Mouse (Mus musculus) CH12.LX (cell line): ENCODE data around the gene Pak1ip1. TPM values are rescaled to one million over a fixed set of nuclear protein-coding genes. Genes with fewer than 3 reads are reported as not detected.

Experiments
- DNase-seq: peaks from one replicate; pipeline ENCODE4 v3.0.0-alpha.2; 2013; ENCODE audit errors: extremely low read depth
- H3K27ac ChIP-seq: 2 replicates; pipeline ENCODE4 v1.5.1; 2012; ENCODE audit warnings: low read depth, mild to moderate bottlenecking, control low read depth, moderate library complexity; ENCODE audit not compliant: insufficient read depth
- H3K27me3 ChIP-seq: replicated peaks from 2 replicates; pipeline ENCODE3; 2012; ENCODE audit warnings: inconsistent platforms
- H3K36me3 ChIP-seq, 2 experiments: replicated peaks in 1 of 2; 2 replicates each; pipeline versions ENCODE3 to v1.6.1; 2012; ENCODE audit warnings: inconsistent platforms in 1 of 2, low read length in 1 of 2, mild to moderate bottlenecking in 1 of 2, mixed read lengths in 1 of 2, moderate library complexity in 1 of 2; ENCODE audit not compliant: control insufficient read depth in 1 of 2, insufficient read depth in 1 of 2
- H3K4me1 ChIP-seq, 2 experiments: 2 replicates each; pipeline ENCODE4 v1.6.1; 2012; ENCODE audit warnings: inconsistent platforms in 1 of 2, moderate library complexity in 1 of 2; ENCODE audit not compliant: insufficient read depth in 2 of 2, control insufficient read depth in 1 of 2
- H3K4me2 ChIP-seq: 2 replicates; pipeline ENCODE4 v1.6.1; 2012; ENCODE audit warnings: low read depth, mild to moderate bottlenecking, control low read depth; ENCODE audit not compliant: poor library complexity, insufficient read depth, severe bottlenecking
- H3K4me3 ChIP-seq, 3 experiments: fragments of 150-350 bp in 1 of 3; sonication (generic) in 1 of 3; replicated peaks in 1 of 3; 2 replicates each; pipeline versions ENCODE3 to v1.5.1; 2011 to 2012; ENCODE audit warnings: low read depth in 2 of 3, low read length in 2 of 3, mild to moderate bottlenecking in 2 of 3, moderate library complexity in 2 of 3, control low read depth in 1 of 3, improper control_type of control experiment in 1 of 3, inconsistent platforms in 1 of 3, mixed read lengths in 1 of 3; ENCODE audit not compliant: poor library complexity in 1 of 3
- H3K79me2 ChIP-seq: replicated peaks from 2 replicates; pipeline ENCODE4 v1.6.1; 2012; ENCODE audit warnings: mild to moderate bottlenecking, moderate library complexity; ENCODE audit not compliant: control insufficient read depth, poor library complexity, insufficient read depth, severe bottlenecking; ENCODE audit errors: extremely low read depth
- H3K9ac ChIP-seq: 2 replicates; pipeline ENCODE4 v1.6.1; 2012; ENCODE audit warnings: low read depth, mild to moderate bottlenecking, control low read depth, moderate library complexity; ENCODE audit not compliant: insufficient read depth
- H3K9me3 ChIP-seq: replicated peaks from 2 replicates; pipeline ENCODE3; 2012; ENCODE audit warnings: low read length, inconsistent platforms, mixed read lengths
- CHD1 ChIP-seq: IDR thresholded peaks from 2 replicates; pipeline ENCODE4 v1.6.1; 2012; ENCODE audit warnings: low read depth, low read length, improper control_type of control experiment, inconsistent platforms
- E2F4 ChIP-seq: IDR thresholded peaks from 2 replicates; pipeline ENCODE4 v1.6.1; 2011; ENCODE audit warnings: low read depth, low read length, improper control_type of control experiment; ENCODE audit not compliant: insufficient replicate concordance
- ELF1 ChIP-seq: IDR thresholded peaks from 2 replicates; pipeline ENCODE4 v1.6.1; 2014; ENCODE audit warnings: low read depth, mild to moderate bottlenecking, inconsistent platforms, low read length, improper control_type of control experiment
- EP300 ChIP-seq: IDR thresholded peaks from 2 replicates; pipeline ENCODE4 v1.6.1; 2011; ENCODE audit warnings: low read length, improper control_type of control experiment
- ETS1 ChIP-seq: conservative IDR thresholded peaks from 2 replicates; pipeline ENCODE4 v1.6.1; 2012; ENCODE audit warnings: low read depth, mild to moderate bottlenecking, inconsistent platforms, low read length, improper control_type of control experiment, moderate library complexity
- IRF4 ChIP-seq: IDR thresholded peaks from 2 replicates; pipeline ENCODE4 v1.6.1; 2014; ENCODE audit warnings: low read depth, mild to moderate bottlenecking, inconsistent platforms, low read length, improper control_type of control experiment
- JUND ChIP-seq: conservative IDR thresholded peaks from 2 replicates; pipeline ENCODE4 v1.6.1; 2011; ENCODE audit warnings: low read depth, low read length, improper control_type of control experiment
- KAT2A ChIP-seq: IDR thresholded peaks from 2 replicates; pipeline ENCODE4 v1.6.1; 2012; ENCODE audit warnings: low read length, improper control_type of control experiment, inconsistent platforms; ENCODE audit not compliant: insufficient replicate concordance
- MAZ ChIP-seq: IDR thresholded peaks from 2 replicates; pipeline ENCODE4 v1.6.1; 2012; ENCODE audit warnings: low read depth, mild to moderate bottlenecking, inconsistent platforms, low read length, improper control_type of control experiment, moderate library complexity
- NELFE ChIP-seq: IDR thresholded peaks from 2 replicates; pipeline ENCODE4 v1.6.1; 2011; ENCODE audit warnings: low read depth, low read length, improper control_type of control experiment
- RAD21 ChIP-seq: IDR thresholded peaks from 2 replicates; pipeline ENCODE4 v1.6.1; 2011; ENCODE audit warnings: low read depth, mild to moderate bottlenecking, low read length, improper control_type of control experiment, moderate library complexity
- RCOR1 ChIP-seq: conservative IDR thresholded peaks from 2 replicates; pipeline ENCODE4 v1.6.1; 2012; ENCODE audit warnings: low read depth, mild to moderate bottlenecking, inconsistent platforms, low read length, improper control_type of control experiment
- SIN3A ChIP-seq: IDR thresholded peaks from 2 replicates; pipeline ENCODE4 v1.6.1; 2012; ENCODE audit warnings: low read length, improper control_type of control experiment, inconsistent platforms
- SMC3 ChIP-seq: IDR thresholded peaks from 2 replicates; pipeline ENCODE4 v1.6.1; 2011; ENCODE audit warnings: low read depth, low read length, improper control_type of control experiment
- TCF12 ChIP-seq: IDR thresholded peaks from 2 replicates; pipeline ENCODE4 v1.6.1; 2014; ENCODE audit warnings: low read depth, mild to moderate bottlenecking, inconsistent platforms, low read length, improper control_type of control experiment
- USF2 ChIP-seq: conservative IDR thresholded peaks from 2 replicates; pipeline ENCODE4 v1.6.1; 2011; ENCODE audit warnings: low read depth, low read length, improper control_type of control experiment
- ZC3H11A ChIP-seq: IDR thresholded peaks from 2 replicates; pipeline ENCODE4 v1.6.1; 2012; ENCODE audit warnings: low read depth, mild to moderate bottlenecking, inconsistent platforms, low read length, improper control_type of control experiment
- ZKSCAN1 ChIP-seq: IDR thresholded peaks from 2 replicates; pipeline ENCODE4 v1.6.1; 2012; ENCODE audit warnings: low read depth, inconsistent platforms, low read length, improper control_type of control experiment, borderline replicate concordance
- ZMIZ1 ChIP-seq: IDR thresholded peaks from 2 replicates; pipeline ENCODE4 v1.6.1; 2012; ENCODE audit warnings: low read depth, mild to moderate bottlenecking, inconsistent platforms, low read length, improper control_type of control experiment
- ZNF384 ChIP-seq: IDR thresholded peaks from 2 replicates; pipeline ENCODE4 v1.6.1; 2012; ENCODE audit warnings: low read depth, low read length, improper control_type of control experiment, inconsistent platforms
- dilution Hi-C: fragments of 300-500 bp; cut with MboI; formaldehyde crosslinking; loops from 2 replicates; pipeline ENCODE4 v1.14.3; 2020; ENCODE audit warnings: low sequenced_read_pairs; ENCODE audit not compliant: extremely low pct_unique_long_range_greater_than_20kb, extremely low pct_ligation_motif_present
- in situ Hi-C: fragments of 300-500 bp; cut with MboI; formaldehyde crosslinking; loops from 3 replicates; pipeline ENCODE4 v1.14.3; 2019; ENCODE audit warnings: low sequenced_read_pairs, low pct_ligation_motif_present, low pct_unique_long_range_greater_than_20kb, mixed read lengths
- polyA plus RNA-seq: library from polyadenylated mRNA; unstranded; fragments of >175 nt; gene quantifications from 2 replicates; pipeline ENCODE4 v1.2.1, GENCODE M21; 2012; ENCODE audit warnings: low read depth; ENCODE audit not compliant: insufficient read length
- total RNA-seq, 2 experiments: library from RNA; depleted of rRNA; stranded (reverse); fragments of 300-350 nt in 1 of 2; fragments of >200 nt in 1 of 2; gene quantifications; 2 replicates each; pipeline ENCODE4 v1.2.3; 2012 to 2014

Gene Pak1ip1
- total and polyA plus RNA-seq, 3 experiments = 54.8 to 81.9 (median 66.1) TPM

DNA sequence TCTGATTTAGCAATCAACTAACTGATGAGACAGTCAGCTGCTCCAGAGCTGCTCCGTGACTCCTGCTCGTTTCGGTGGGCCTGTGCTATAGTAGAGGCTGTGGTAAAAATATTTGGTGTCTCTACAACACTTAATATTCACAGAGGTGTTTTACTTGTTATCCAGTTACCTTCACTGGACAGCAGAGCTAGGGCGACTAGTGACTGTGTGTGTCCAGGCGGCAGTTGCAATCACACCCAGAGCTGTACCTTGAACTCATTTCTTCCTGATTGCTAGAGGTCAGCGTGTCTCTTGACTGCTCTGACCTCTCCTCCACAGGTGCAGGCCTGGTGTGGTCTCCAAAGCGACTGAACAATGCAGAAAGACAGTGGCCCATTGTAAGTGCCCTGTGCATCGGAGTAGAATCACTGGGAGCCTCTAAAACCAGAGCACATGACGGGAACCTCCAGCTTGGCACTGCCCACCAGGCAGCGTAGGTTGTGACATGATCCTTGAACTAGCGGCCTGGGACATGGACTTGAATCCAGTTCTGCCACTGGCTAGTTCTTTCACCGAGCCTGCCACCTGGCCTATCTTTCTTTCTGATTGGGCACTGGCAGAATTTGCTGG is 16.1 kb downstream of the Pak1ip1 start:
- dilution Hi-C loops = no loop called here

DNA sequence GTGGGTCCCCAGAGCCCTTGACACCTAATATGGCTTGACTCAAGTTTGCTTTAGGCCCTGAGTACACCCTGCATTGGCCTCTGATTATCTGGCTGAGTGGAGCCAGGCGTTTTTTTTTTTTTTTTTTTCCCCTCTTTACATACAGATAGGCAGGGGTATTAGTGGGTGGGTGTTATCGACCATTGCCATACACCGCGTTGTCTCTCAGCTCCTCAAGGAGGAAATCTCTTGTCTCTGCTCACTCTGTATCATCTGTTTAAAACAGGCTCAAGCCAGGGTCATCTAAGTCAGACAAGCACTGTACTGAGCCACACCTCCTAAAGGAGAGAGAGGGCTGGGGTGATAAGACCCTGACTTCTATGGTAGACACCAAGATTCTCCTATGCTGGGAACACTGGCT is 17.0 kb downstream of the Pak1ip1 start:
- in situ Hi-C loops = loop anchor here (25.0 kb wide), 2 partner anchors 219 to 569 kb away; partner anchors contain the start of gene Smim13
- no peak overlapping the region for H3K9ac ChIP-seq
- no peak overlapping the region for H3K4me3 ChIP-seq
- peaks cover 3 to 30% of the 10 kb centered on the region in 2 experiments; a peak in 3 of 4 replicates for H3K4me1 ChIP-seq
- no peaks in the 10 kb centered on the region for H3K9me3 ChIP-seq
- dilution Hi-C loops = no loop called here
- H3K79me2 ChIP-seq = peaks cover 17% of the 10 kb centered on the region
- H3K36me3 ChIP-seq = peaks cover 45 to 76% of the 10 kb centered on the region in 2 experiments
- H3K27ac ChIP-seq = no peak overlapping the region
- no peak for TF ChIP-seq NELFE
- no peak for TF ChIP-seq RAD21
- no peak for TF ChIP-seq KAT2A
- TF ChIP-seq JUND = no peak
- TF ChIP-seq IRF4 = no peak
- no peak for TF ChIP-seq ZMIZ1
- no peak for TF ChIP-seq MAZ
- no peak for TF ChIP-seq USF2
- no peak for TF ChIP-seq ETS1
- no peak for TF ChIP-seq SMC3
- no peak for TF ChIP-seq E2F4
- no peak for TF ChIP-seq ZKSCAN1
- TF ChIP-seq CHD1 = no peak
- TF ChIP-seq TCF12 = no peak
- no peak for TF ChIP-seq RCOR1
- no peak for TF ChIP-seq ZC3H11A
- TF ChIP-seq SIN3A = no peak
- no peak for TF ChIP-seq ZNF384
- TF ChIP-seq ELF1 = no peak
- H3K4me2 ChIP-seq = no peak overlapping the region
- no peak for DNase-seq
- H3K27me3 ChIP-seq = no peaks in the 10 kb centered on the region

More for the DNA sequence above, 16.1 kb downstream of the Pak1ip1 start:
- in situ Hi-C loops = loop anchor here (25.0 kb wide), 2 partner anchors 220 to 570 kb away; partner anchors contain the start of gene Smim13
- DNase-seq = peak; percentile 21
- Histone ChIP-seq H3K27ac (no peak overlapping the region), H3K4me1 (peaks cover 3 to 30% of the 10 kb centered on the region in 2 experiments; a peak in 3 of 4 replicates), H3K9me3 (no peaks in the 10 kb centered on the region), H3K9ac (peak overlapping the region; percentile 32), H3K4me3 (peak overlapping the region; percentile 65 to 93 (median 66)), H3K27me3 (no peaks in the 10 kb centered on the region), H3K4me2 (peak overlapping the region; percentile 44), H3K79me2 (peaks cover 17% of the 10 kb centered on the region), H3K36me3 (peaks cover 49 to 76% of the 10 kb centered on the region in 2 experiments)
- TF ChIP-seq CHD1 = no peak
- TF ChIP-seq EP300 = no peak
- no peak for TF ChIP-seq ZNF384
